Mouse (Mus musculus): ENCODE measurements around the gene Adtrp.

Gene Adtrp

DNA sequence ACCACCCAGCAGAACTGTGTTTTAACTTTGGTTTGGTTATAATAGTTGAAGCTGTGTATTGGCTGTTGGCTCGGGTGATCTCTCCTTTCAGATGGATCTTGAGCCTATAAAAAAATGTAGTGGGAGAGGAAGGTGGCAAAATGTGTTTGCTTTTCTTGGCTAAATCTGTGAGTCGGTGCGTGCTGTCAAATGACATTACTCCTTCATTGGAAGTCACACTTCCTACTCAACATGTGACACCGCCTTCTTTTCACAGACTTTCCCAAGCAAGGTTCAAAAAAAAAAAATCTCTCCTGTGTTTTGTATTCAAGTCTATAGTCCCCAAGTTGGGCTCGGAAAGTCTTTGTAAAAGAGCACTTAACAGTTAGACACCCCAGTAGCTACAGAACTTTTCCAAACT, 19.9 kb downstream of the Adtrp start:
- no peak for DNase-seq

DNA sequence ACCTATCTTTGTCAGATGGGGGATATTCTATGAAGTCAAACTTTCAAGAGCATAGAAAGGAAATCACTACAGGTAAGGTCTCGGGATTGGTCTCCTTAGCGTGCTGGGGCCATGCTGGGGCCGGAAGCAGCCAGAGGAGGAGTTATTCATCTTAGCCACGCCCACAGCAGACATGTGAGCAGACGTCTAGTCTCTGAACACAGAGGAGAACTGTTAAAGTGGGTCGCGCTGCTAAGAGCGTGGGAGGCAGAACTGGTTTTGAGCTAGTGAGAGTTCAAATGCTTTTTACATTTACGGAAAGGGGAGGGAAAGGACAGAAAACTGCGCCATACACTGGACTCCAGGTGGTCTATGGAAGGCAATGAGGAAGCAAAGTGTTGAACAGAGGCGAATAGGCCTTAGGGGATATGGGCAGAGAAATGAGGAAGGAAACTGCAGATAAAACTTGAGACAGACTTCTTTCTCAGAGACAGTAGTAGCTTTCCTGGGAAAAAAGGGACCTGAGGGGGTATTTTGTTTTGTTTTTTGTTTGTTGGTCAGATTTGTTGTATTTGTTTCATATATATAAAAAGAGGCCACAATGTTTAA, 22.0 kb downstream of the Adtrp start:
- DNase-seq = peak; percentile 68

DNA sequence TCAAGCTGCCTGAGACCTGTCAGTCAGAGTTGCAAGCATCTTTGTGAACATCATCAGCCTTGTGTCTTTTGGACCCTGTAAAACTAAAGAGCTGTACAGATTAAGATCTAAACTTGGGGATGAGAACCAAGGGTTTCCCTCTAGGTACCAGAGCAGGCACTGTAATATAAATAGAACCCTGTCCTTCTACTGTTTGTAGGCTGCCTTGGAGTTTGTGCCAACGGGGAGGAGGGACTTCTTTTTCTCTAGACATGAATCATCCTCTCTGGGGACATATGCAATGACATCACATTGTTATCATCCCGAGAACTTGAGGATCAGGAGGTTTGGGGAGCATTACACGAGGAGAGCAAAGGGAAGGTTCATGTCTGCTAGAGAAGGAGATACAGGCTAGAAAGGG, 24.4 kb downstream of the Adtrp start:
- DNase-seq = no peak

DNA sequence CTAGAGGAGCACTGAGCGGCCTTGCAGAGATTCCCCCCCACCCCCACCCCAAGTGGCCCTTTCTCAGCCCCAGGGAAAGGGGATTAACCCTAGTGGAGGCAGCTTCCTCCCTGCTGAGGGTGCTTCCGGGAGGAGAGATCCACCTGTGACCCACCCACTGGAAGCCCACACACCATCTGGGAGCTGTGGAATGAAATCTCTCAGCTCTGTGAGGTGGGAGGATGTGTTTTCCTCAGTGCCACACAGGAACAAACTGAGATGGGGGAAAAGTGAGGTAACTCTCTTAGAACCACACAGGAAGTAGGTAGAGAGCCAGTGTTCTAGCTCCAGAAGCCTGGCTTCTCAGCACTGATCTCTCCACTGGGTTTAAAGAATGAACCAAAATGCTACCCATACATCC, 24.9 kb downstream of the Adtrp start:
- DNase-seq = no peak

DNA sequence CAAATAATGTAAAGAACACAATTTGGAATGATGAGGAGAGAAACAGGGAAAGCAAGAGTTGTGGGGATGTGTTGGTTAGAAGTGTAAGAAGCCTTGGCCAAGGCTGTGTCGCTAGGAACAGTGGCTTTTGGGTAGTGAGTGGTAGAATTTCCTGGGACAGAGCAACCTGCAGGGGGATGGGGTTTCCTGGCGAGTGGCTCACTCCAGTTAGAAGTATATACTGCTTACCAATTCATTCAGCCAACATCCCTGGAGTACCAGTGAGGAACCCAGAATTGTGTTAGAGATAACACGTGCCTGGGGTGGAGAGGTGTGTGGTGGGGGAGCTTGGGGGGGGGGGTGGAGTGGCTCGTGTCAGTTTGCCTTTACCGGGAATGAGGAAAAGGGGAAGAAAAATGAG, 25.4 kb downstream of the Adtrp start:
- DNase-seq = no peak

DNA sequence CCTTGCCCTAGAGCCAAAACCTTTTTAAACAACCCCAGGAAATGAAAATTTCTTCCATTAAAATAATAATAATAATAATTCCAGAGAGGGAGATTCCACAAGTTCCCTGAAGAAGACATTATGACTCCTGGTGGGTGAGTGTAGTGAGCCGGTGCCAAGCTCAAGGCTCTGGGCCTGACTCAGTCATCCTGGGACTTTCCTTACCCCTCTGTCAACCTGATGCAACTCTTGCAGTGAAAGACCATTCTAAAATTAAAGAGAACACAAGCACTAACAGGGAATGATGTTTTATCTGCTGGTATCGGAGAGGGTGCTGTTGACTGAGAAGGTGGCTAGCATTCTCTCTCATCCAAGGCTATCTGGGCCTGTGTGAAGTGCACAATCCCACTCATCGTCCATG, 26.5 kb downstream of the Adtrp start:
- no peak for DNase-seq

DNA sequence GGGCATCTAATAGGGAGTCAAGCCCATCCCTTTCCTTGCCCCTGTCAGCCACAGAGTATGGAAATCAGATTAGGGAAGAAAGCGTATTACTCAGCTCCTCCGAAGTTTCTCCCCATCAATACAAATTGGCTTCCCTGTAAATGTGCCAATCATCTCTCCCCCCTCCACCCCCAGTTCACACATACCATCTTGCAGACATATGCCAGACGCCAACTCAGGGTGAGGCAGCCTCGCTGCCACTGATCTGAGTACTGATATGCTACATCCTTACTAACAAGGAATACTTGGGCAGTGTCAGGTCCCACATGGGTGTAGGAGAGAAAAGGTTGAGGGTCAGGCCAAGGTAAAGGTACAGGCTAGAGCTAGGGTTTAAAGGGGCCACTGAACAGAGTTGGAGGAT, 27.6 kb downstream of the Adtrp start:
- DNase-seq = no peak

DNA sequence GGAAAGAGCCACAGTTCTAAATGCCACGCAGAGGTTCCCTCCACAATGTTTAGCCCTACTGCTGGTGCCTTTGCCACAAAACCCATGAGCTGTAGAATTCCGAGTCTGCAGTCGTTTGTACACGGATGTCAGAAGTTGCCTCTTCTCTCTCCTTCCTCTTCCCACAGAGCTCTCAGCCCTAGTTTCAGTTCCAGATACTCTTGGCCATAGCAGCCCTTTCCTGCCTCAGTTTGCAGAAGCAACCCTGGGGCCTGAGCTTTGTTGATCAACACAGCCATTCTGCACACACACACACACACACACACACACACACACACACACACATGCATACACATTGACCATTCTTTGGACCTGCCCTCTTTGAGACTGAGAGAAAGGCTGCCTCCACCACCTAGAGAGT, 28.0 kb downstream of the Adtrp start:
- no peak for DNase-seq

DNA sequence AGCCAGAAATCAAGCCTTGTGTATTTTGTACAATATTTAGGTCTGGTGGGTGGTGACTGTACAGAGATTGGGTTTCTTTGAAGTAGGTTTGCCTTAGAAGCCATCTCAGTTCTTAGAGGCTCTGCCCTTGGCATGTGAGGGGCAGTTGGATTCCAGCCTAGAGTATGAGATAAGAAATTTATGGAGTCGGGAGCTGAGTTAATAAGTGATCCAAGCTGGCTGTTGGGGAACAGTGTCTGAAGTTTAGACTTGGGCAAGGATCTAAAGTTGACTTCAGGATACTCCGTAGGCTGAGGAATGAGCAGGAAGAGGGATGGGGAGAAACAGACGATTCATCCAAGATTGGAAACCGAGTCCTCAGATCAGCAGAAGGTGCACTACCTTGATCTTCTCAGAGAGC, 29.9 kb downstream of the Adtrp start:
- DNase-seq = no peak

DNA sequence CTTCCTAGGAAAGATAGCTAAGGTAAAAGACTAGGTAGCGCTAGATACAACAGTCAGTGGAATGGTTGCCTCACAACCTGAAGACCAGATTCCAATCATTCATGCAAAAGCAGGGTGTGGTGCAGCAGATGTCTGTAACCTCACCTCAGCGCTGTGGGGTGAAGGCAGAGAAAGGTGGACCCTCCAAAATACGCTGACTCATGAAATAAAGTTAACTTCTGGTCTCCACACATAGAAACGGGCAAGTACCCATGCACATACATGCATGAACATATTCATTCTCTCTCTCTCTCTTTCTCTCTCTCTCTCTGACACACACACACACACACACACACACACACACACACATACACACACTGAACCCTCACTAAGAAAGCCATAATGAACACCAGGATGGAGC, 30.8 kb downstream of the Adtrp start:
- DNase-seq = no peak

DNA sequence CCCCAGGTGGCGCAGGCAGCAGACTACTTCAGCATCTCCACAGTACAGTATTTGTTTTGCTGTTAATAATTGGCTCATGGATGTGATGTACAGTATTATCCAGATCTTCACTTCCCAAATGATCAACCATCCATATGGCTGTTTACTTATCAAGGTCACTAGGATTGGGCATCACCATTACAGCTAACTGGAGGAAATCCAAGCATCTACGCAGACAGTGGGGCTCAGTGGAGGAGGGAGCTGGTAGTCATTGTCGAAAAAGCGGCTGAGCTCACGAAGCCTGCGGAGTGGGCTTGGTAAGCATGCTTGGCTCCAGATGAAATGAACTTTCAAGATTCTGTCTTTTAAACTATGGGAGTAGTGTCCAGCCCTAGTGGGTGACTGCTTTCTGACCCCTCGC, 36.7 kb downstream of the Adtrp start:
- DNase-seq = no peak

DNA sequence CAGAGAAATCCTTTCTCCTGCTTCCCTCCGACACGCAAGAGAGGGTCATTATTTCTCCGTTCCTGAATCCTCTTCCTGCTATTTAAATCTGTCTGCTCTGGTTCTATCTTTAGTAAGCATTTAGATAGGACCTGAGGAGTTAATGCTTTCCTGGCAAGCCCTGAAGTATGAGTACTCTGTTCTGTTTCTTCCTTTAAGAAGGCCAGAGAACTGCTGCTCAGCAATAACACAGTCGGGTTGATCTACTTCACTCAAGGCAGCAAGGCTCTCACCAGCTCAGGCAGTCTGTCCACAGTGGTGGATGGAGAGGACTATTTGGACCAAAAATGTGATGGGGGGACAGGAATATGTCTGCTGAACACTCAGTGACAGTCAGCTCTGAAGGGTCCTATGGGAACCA, 39.7 kb downstream of the Adtrp start:
- DNase-seq = no peak

DNA sequence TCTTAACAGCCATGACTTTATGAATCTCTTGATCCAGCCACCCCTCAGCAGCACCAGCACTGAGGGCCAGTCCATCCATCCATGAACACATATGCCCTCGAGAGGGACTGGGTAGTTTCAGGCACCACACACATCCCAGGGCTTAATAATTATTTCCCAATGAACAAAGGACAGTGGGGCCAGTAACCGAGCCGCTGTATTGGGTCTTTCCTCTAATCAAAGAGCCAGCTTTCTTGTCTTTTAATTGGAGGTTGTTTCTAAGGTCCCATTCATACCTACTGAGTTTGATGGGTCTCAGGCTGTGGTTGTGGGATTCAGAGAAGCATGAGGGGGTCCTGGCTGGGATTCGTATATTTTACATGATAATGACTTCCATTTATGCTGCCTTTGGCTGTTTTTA, 40.2 kb downstream of the Adtrp start:
- DNase-seq = no peak

DNA sequence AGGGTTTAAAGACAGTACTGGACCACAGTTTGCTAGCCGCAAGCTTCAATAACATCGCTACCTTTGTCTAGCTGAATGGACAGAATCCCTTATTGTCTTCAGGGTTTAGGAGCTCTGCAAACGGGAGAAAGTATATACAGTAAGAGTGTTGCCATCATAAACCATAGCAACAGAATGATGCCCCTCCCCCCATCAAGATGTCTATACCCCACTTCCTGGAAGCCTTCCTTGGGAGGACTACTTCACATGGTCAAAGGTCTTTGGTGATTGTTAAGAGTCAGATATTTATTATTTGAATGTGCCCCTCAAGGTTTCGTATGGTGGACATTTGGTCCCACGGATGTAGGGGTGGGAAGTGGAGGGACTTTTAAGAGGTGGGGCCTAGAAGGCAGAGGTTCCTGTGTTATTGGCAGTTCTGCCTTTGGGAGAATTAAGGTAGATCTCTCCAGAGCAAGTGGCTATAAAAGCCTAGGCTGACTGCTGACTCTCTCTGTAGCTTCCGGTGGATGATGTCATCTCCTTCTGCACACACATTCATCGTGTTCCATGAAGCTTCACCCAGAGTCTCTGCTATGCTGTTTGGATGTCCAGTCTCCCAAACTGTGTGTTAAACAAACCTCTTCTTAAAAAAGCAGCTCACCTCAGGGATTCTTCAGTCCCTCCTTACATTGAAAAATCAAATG, 42.2 kb downstream of the Adtrp start:
- DNase-seq = no peak

DNA sequence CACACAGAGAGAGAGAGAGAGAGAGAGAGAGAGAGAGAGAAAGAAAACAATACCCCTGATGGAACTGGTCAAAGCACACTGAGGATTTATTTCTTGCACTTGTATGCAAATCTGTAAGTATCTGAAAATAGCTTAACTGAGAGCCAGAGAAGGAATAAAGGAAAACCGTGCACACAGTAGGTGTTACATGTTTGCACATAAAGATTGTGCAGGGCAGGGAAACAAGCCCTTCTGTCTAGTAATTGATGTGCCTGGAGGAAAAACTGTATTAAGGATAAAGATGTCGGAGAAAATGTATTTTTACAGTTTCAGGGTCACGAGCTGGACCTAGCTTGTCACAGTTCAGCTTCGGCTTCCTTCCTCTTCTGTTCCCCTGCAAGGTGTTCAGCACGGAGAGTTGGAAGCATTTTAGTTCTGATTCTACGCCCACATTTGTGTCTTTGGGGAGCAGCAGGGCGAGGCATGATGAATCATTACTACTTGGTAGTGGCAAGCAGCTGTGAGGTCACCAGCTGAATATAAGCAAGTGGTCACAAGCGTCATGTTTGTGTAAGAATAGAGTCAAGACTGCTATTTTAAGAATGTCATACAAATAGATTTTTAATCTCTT, 43.7 kb downstream of the Adtrp start:
- no peak for DNase-seq

DNA sequence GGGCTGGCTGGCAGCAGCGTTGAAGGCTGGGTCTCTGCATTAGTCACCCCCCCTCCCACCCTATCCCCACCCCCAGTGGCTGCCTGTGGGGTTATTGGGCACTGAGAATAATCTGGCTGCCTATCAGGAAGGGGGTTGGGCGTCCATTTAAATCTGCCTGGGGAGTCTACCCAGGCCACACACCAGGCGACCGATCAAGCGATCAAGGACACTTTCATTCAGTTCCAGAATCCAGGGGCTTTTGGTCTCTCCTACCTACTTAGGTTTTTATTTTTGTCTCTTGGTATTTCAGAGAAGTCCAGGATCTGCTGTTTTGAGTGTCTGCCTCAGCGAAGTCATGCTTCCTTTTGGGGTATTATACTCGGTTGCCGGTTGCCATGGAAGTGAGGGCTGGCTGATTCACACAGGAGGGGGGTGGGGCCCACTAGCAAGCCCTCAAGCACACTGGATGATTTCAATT, 46.3 kb downstream of the Adtrp start:
- DNase-seq = peak; percentile 13

DNA sequence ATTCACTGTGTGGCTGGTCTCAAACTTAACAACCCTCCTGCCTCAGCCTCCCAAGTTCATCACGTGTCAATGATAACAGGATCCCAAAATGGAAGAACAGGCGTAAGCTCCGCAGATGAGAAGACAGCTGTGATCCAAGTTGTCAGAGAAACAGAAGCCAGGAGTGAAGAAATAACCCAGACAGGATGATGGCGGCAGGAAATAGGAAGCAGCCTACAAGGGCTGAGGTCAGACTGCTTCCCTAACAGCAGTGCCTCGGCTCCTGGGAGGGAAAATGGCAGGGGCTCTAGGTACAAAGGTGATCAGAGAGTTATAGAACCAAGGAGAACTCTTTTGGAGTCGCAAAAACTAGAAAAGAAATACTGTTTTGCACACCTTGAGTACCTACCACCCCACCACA, 54.6 kb downstream of the Adtrp start:
- no peak for DNase-seq

DNA sequence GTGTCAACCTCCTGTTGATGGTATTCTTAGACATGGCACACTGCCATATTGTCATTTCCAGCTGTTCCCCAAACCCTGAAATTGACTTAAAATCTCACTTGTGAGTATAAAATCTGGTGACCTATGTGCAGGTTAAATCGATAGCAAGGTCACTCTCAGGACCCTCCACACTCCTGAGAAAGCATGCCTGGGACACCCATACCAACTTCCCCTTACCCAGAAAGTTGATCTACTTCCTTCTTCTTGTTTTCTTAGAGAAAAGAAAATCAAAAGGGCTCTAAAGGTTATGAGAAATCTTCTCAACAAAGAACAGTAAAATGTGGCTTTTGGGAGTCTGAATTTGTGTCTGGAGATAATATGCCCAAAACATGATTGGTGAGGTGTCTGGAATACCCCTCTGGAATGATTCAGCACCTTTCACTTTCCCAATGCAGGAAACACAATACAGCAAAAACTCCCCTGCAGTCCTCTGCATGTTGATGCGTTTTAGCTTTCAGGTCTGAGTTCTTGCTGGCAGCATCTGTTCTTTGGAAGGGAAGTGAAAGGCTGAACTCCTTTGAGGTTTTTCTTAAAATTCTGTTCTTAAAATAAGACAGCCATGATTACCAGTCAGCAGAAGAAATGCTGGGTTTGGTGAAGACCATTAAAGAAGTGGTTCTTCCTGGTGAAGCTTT, 59.5 kb downstream of the Adtrp start:
- no peak for DNase-seq

DNA sequence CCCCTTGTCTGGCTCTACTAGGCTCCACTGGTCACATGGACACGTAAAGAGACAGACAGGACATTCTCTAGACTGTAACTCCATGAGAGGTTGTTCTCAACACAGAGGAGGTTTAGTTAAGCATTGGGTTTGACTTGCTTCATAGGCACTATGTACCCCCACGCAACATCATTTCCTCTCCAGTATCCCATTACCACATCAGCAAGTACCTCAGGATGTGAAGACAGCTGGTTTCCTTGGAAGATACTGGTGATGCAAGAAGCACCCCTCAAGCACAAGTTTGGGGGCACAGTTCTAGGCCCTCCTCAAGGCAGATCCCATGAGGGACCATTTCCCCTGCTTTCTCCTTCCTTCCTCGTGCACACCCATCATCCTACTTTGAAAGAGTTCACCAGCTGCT, 60.8 kb downstream of the Adtrp start:
- no peak for DNase-seq

DNA sequence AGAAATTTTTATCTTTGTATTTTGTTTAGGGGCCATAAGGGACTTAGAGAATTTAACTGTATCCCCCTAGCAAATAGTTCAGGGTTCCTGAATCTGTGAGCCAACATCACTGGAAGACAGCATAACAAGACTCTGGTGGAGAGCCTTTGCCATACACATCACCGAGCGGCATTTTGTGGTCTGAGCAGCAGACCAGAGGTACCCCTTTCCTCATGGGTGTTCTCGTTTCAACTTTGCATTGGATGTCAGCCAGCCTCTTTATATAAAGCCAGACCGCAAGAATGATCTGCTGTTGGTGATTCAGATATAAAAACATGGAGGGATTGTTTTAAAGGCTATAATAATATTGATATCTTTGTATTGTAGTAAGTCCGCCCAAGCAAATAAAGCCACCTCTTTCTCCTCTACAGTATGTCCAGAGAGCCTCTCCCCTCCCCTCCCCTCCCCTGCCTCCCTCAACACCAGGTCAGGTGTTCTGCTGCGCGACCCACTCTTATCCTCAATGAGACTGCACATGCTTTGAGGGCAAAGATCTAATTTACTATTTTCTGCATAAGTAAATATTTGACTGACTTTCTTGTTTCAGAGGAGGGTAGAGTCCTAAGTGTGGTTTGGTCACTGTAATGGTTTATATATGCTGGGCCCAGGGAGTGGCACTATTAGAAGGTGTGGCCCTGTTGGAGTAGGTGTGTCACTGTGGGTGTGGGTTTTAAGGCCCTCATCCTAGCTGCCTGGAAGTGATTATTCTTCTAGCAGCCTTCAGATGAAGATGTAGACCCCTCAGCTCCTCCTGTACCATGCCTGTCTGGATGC, 62.4 kb downstream of the Adtrp start:
- no peak for DNase-seq

DNA sequence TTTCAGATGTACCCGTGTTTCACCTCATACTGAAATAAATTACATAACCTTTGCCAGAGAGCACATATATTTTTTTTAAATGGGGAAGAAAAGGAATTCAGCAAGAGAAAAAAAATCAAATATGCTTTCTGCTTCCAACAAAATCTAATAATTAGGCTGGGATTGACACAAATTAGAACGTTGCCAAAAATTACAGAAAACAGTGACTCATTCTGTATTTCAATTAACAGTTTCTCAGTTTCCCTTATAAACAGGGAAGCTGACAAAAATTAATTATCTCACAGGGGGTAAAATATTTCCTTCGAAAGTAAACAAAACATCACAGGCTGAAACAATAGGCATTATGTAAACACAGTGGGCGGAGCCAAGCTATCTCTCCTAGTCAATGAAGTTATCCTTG, 67.2 kb downstream of the Adtrp start:
- no peak for DNase-seq

DNA sequence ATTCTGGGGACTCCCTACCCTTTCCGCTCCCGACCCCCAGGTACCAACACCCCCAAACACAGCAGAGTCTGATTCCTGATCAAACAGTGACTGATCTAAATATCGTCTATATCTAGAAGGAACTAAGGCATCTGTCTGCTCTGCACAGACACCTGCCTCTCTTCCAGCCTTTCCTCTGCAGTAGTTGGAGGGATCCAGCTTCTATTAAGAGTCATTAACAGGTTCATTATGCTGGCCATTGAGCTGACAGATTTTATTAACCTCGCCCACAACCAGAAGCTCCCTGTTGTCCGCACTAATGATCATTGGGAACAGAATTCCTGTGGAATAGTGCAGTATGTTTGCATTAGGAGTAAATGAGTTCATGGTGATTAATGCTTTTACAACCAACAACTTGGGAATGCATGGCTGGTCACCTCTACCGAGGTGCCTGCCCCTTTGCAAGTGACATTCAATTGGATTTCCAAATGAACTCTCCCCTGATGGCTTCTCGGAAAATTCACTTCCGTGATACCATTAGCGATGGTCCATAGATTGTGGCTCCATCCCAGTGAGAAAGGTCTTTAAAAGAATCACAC, 67.8 kb downstream of the Adtrp start:
- no peak for DNase-seq

DNA sequence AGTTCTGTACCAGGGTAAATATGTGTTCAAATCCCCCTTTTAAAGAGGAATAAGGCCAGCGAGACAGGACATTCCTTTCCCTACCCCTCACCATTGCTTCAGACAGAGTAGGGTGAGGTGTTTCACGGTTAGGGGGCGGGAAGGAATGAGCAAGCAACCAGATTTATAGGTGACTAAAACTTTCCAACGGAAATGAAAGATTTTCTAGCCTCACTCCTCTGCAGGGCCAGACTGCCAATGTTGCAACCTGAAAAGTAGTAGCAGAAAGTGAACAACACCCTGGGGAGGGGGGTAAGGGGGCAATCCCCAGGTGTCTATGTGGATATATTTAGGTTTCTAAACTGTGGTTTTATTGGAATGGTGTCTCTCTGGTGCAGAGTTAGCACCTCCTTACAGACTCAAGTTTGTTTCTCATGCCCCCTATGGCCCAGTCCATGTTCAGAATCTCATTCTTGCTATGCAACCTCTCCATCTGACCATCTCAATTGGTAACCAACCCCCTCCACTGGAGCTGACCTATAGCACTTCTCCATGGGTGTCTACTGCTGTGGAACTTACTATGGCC, 73.6 kb downstream of the Adtrp start:
- DNase-seq = no peak
